Mouse (Mus musculus) CH12.LX (cell line): ENCODE results near the gene Rngtt.

Experiments used
- CHD1 ChIP-seq: IDR thresholded peaks from 2 replicates; pipeline ENCODE4 v1.6.1; 2012; ENCODE audit warnings: low read depth, low read length, improper control_type of control experiment, inconsistent platforms
- CTCF ChIP-seq, 2 experiments: IDR thresholded peaks in 1 of 2; conservative IDR thresholded peaks in 1 of 2; 2 replicates each; pipeline ENCODE4 v1.5.1; 2011 to 2012; ENCODE audit warnings: low read depth in 2 of 2, low read length in 2 of 2, improper control_type of control experiment in 1 of 2, inconsistent platforms in 1 of 2, mild to moderate bottlenecking in 1 of 2, moderate library complexity in 1 of 2
- ETS1 ChIP-seq: conservative IDR thresholded peaks from 2 replicates; pipeline ENCODE4 v1.6.1; 2012; ENCODE audit warnings: low read depth, mild to moderate bottlenecking, inconsistent platforms, low read length, improper control_type of control experiment, moderate library complexity
- JUND ChIP-seq: conservative IDR thresholded peaks from 2 replicates; pipeline ENCODE4 v1.6.1; 2011; ENCODE audit warnings: low read depth, low read length, improper control_type of control experiment
- MAX ChIP-seq: IDR thresholded peaks from 2 replicates; pipeline ENCODE4 v1.6.1; 2011; ENCODE audit warnings: low read length, improper control_type of control experiment
- MEF2A ChIP-seq: IDR thresholded peaks from 2 replicates; pipeline ENCODE4 v1.6.1; 2014; ENCODE audit warnings: low read depth, mild to moderate bottlenecking, inconsistent platforms, low read length, improper control_type of control experiment, borderline replicate concordance
- POLR2A ChIP-seq: IDR thresholded peaks from 2 replicates; pipeline ENCODE4 v1.6.1; 2011; ENCODE audit warnings: low read depth, mild to moderate bottlenecking, improper control_type of control experiment, low read length
- USF1 ChIP-seq: IDR thresholded peaks from 2 replicates; pipeline ENCODE4 v1.6.1; 2014; ENCODE audit warnings: low read depth, mild to moderate bottlenecking, inconsistent platforms, low read length, improper control_type of control experiment

- no peak for TF ChIP-seq CHD1
- TF ChIP-seq POLR2A: no peak
- TF ChIP-seq CTCF (conservative IDR thresholded peaks at IDR 0.05 in 1 of 2, IDR thresholded peaks at IDR 0.05 in 1 of 2; ENCODE audit: low read depth in 2 of 2, low read length in 2 of 2): peak; percentile 69 to 93
- no peak for TF ChIP-seq MEF2A
- no peak for TF ChIP-seq MAX
- no peak for TF ChIP-seq JUND
- no peak for TF ChIP-seq ETS1
- no peak for TF ChIP-seq USF1
These were observed 17.4 kb upstream of the Rngtt start for GRCm38 (mm10) chr4:33292409-33293370.
